Mouse (Mus musculus): ENCODE data around the gene Cldnd1. TPM values are rescaled to one million over a fixed set of nuclear protein-coding genes. Genes with fewer than 3 reads are reported as not detected.

The Cldnd1 gene
- total and polyA plus RNA-seq, 2 experiments from 2014 or later = 24.0 to 72.0 TPM

DNA sequence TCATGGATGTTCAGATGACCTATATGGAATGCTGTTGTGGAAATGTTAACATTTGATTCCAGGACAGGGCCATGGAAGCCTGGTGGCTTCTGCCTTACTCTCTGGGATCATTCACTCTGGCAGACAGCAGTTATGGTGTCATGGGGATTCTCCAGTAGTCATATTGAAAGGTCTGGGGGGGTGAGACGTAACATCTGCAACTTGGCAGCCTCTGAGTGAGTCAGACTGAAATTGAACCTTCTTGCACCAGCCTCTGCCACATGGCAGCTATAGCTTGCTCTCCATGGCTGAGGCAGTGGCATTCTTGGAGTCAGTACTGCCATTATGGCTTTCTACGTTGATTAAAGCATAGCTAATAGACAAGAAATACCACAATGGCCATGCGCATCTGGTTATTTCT is 30.9 kb upstream of the Cldnd1 start:
- H3K36me3 ChIP-seq (replicated peaks; ENCODE audit: control insufficient read depth, insufficient read depth, low read length) = no peaks in the 10 kb centered on the region
- TF ChIP-seq EP300 (IDR thresholded peaks at IDR 0.05; ENCODE audit: low read depth) (no peak), CTCF (IDR thresholded peaks at IDR 0.05; ENCODE audit: low read depth) (no peak)
- H3K9ac ChIP-seq (replicated peaks; ENCODE audit: low read depth, low read length) = no peak overlapping the region
- H3K4me2 ChIP-seq (ENCODE audit: low read depth, low read length) = no peak overlapping the region
- H3K27me3 ChIP-seq (ENCODE audit: control insufficient read depth, insufficient read depth, low read length) = no peaks in the 10 kb centered on the region
- DNase-seq (ENCODE audit: low spot score) (no peak), ATAC-seq (ENCODE audit: insufficient read depth, low read depth) (no peak)
- H3K27ac ChIP-seq (ENCODE audit: low read depth) = no peak overlapping the region
- WGBS = 77% methylated on average over 3 of the region's 3 CpGs
- H3K9me3 ChIP-seq (replicated peaks; ENCODE audit: control insufficient read depth, low read length) = no peaks in the 10 kb centered on the region
- H3K4me3 ChIP-seq (ENCODE audit: low read depth, low read length) = no peak overlapping the region
- H3K4me1 ChIP-seq (ENCODE audit: control insufficient read depth, insufficient read depth) = no peaks in the 10 kb centered on the region

GRCm38 (mm10) chr16:58697261-58697660 is 30.4 kb upstream of the Cldnd1 start:
- Histone ChIP-seq H3K36me3 (replicated peaks; ENCODE audit: control insufficient read depth, insufficient read depth, low read length) (no peaks in the 10 kb centered on the region), H3K27ac (ENCODE audit: low read depth) (no peak overlapping the region), H3K4me1 (ENCODE audit: control insufficient read depth, insufficient read depth) (no peaks in the 10 kb centered on the region), H3K27me3 (ENCODE audit: control insufficient read depth, insufficient read depth, low read length) (no peaks in the 10 kb centered on the region), H3K4me2 (ENCODE audit: low read depth, low read length) (no peak overlapping the region), H3K4me3 (ENCODE audit: low read depth, low read length) (no peak overlapping the region), H3K9ac (replicated peaks; ENCODE audit: low read depth, low read length) (no peak overlapping the region), H3K9me3 (replicated peaks; ENCODE audit: control insufficient read depth, low read length) (no peaks in the 10 kb centered on the region)
- no peak for TF ChIP-seq CTCF (IDR thresholded peaks at IDR 0.05; ENCODE audit: low read depth)
- no peak for TF ChIP-seq EP300 (IDR thresholded peaks at IDR 0.05; ENCODE audit: low read depth)
- ATAC-seq (ENCODE audit: insufficient read depth, low read depth) (no peak), DNase-seq (ENCODE audit: low spot score) (no peak)
- 100% methylated on average over 1 of the region's 1 CpGs for WGBS

DNA sequence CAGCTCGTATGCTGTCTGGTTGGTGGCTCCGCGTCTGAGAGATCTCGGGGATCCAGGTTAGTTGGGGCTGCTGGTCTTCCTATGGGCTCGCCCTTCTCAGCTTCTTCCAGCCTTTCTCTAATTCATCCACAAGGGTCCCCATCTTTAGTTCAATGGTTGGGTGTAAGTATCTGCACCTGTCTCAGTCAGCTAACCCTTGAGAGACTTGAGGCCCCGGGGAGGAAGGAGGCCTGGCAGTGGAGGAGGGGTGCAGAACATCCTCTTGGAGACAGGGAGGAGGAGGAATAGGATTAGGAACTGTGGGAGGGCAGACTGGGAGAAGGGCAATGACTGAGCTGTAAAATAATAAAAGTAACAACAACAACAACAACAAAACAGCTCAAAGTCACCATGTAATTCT is 27.5 kb upstream of the Cldnd1 start:
- H3K27ac ChIP-seq (ENCODE audit: low read depth) = no peak overlapping the region
- H3K9ac ChIP-seq (replicated peaks; ENCODE audit: low read depth, low read length) = no peak overlapping the region
- DNase-seq (ENCODE audit: low spot score) = no peak
- ATAC-seq (ENCODE audit: insufficient read depth, low read depth) = no peak
- no peak overlapping the region for H3K4me2 ChIP-seq (ENCODE audit: low read depth, low read length)
- no peaks in the 10 kb centered on the region for H3K36me3 ChIP-seq (replicated peaks; ENCODE audit: control insufficient read depth, insufficient read depth, low read length)
- H3K4me3 ChIP-seq (ENCODE audit: low read depth, low read length) = no peak overlapping the region
- 81% methylated on average over 6 of the region's 6 CpGs for WGBS
- H3K4me1 ChIP-seq (ENCODE audit: control insufficient read depth, insufficient read depth) = peaks cover 12% of the 10 kb centered on the region
- H3K9me3 ChIP-seq (replicated peaks; ENCODE audit: control insufficient read depth, low read length) = no peaks in the 10 kb centered on the region
- TF ChIP-seq CTCF (IDR thresholded peaks at IDR 0.05; ENCODE audit: low read depth) (no peak), EP300 (IDR thresholded peaks at IDR 0.05; ENCODE audit: low read depth) (no peak)
- no peaks in the 10 kb centered on the region for H3K27me3 ChIP-seq (ENCODE audit: control insufficient read depth, insufficient read depth, low read length)

DNA sequence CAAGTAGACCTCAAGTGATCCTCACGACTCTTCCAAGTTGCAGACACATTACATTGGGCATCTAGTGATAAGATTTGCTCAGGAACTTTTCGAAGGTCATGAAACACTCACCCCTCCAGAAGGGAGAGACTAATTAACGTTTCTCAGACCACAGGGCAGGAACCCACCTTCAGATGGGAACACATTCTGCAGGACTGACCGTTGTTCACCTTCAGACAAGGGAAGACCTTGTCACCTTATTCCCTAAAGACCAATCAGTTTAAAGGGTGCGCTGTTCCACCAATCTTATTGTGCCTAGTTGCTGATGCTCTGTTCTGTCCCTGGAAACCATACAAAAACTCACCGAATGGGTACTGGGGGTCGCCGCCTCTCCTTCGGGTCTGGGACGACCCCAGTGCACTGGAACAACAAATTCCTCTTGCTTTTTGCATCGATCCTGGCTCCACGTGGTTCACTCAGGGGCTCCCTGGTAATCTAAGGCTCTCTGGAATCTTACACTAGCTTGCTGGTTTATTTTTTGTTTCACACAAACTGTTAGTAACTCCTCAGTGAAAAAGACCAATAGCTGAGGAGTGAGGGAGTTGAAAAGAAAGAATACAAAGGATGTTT is 26.8 kb upstream of the Cldnd1 start:
- TF ChIP-seq CTCF (IDR thresholded peaks at IDR 0.05; ENCODE audit: low read depth) = no peak
- TF ChIP-seq EP300 (IDR thresholded peaks at IDR 0.05; ENCODE audit: low read depth) = no peak
- H3K4me1 ChIP-seq (ENCODE audit: control insufficient read depth, insufficient read depth) = peaks cover 12% of the 10 kb centered on the region
- ATAC-seq (ENCODE audit: insufficient read depth, low read depth) (no peak), DNase-seq (ENCODE audit: low spot score) (no peak)
- no peaks in the 10 kb centered on the region for H3K36me3 ChIP-seq (replicated peaks; ENCODE audit: control insufficient read depth, insufficient read depth, low read length)
- WGBS = 72% methylated on average over 12 of the region's 12 CpGs
- no peaks in the 10 kb centered on the region for H3K9me3 ChIP-seq (replicated peaks; ENCODE audit: control insufficient read depth, low read length)
- H3K4me2 ChIP-seq (ENCODE audit: low read depth, low read length) = no peak overlapping the region
- H3K27me3 ChIP-seq (ENCODE audit: control insufficient read depth, insufficient read depth, low read length) = no peaks in the 10 kb centered on the region
- H3K27ac ChIP-seq (ENCODE audit: low read depth) = no peak overlapping the region
- no peak overlapping the region for H3K9ac ChIP-seq (replicated peaks; ENCODE audit: low read depth, low read length)
- no peak overlapping the region for H3K4me3 ChIP-seq (ENCODE audit: low read depth, low read length)

GRCm38 (mm10) chr16:58701779-58702178 is 25.9 kb upstream of the Cldnd1 start:
- no peak overlapping the region for H3K27ac ChIP-seq (ENCODE audit: low read depth)
- H3K4me3 ChIP-seq (ENCODE audit: low read depth, low read length) = no peak overlapping the region
- no peak for ATAC-seq (ENCODE audit: insufficient read depth, low read depth)
- no peaks in the 10 kb centered on the region for H3K27me3 ChIP-seq (ENCODE audit: control insufficient read depth, insufficient read depth, low read length)
- no peak for TF ChIP-seq EP300 (IDR thresholded peaks at IDR 0.05; ENCODE audit: low read depth)
- no peak for TF ChIP-seq CTCF (IDR thresholded peaks at IDR 0.05; ENCODE audit: low read depth)
- H3K36me3 ChIP-seq (replicated peaks; ENCODE audit: control insufficient read depth, insufficient read depth, low read length) = no peaks in the 10 kb centered on the region
- no peak overlapping the region for H3K4me2 ChIP-seq (ENCODE audit: low read depth, low read length)
- peaks cover 12% of the 10 kb centered on the region for H3K4me1 ChIP-seq (ENCODE audit: control insufficient read depth, insufficient read depth)
- no peak overlapping the region for H3K9ac ChIP-seq (replicated peaks; ENCODE audit: low read depth, low read length)
- H3K9me3 ChIP-seq (replicated peaks; ENCODE audit: control insufficient read depth, low read length) = no peaks in the 10 kb centered on the region
- 43% methylated on average over 6 of the region's 6 CpGs for WGBS
- DNase-seq (ENCODE audit: low spot score) = no peak

- TF ChIP-seq EP300 (IDR thresholded peaks at IDR 0.05; ENCODE audit: low read depth) (no peak), CTCF (IDR thresholded peaks at IDR 0.05; ENCODE audit: low read depth) (no peak)
- ATAC-seq (ENCODE audit: insufficient read depth, low read depth) = no peak
- WGBS = 77% methylated on average over 10 of the region's 10 CpGs
Observed at GRCm38 (mm10) chr16:58702329-58702932, 25.3 kb upstream of the Cldnd1 start.

More at GRCm38 (mm10) chr16:58702329-58702932, 25.3 kb upstream of the Cldnd1 start:
- Histone ChIP-seq H3K9ac (replicated peaks; ENCODE audit: low read depth, low read length) (no peak overlapping the region), H3K4me3 (ENCODE audit: low read depth, low read length) (no peak overlapping the region), H3K4me2 (ENCODE audit: low read depth, low read length) (no peak overlapping the region), H3K4me1 (ENCODE audit: control insufficient read depth, insufficient read depth) (peaks cover 12% of the 10 kb centered on the region), H3K36me3 (replicated peaks; ENCODE audit: control insufficient read depth, insufficient read depth, low read length) (no peaks in the 10 kb centered on the region), H3K27me3 (ENCODE audit: control insufficient read depth, insufficient read depth, low read length) (no peaks in the 10 kb centered on the region), H3K27ac (ENCODE audit: low read depth) (no peak overlapping the region), H3K9me3 (replicated peaks; ENCODE audit: control insufficient read depth, low read length) (no peaks in the 10 kb centered on the region)
- no peak for DNase-seq (ENCODE audit: low spot score)

Measured in heart, postnatal 0 days (tissue).